Mouse (Mus musculus) forebrain, postnatal 0 days (tissue): ENCODE measurements around the gene Tagln2. TPM values are rescaled to one million over a fixed set of nuclear protein-coding genes. Genes with fewer than 3 reads are reported as not detected.
A peak's percentile ranks its signal among the peaks of the same experiment; 100 is the strongest.

Experiments used
- ATAC-seq: fragments of 200-750 bp; cut with Nextera tagmentation; 2 replicates; pipeline ENCODE4 v1.8.0; 2017; ENCODE audit warnings: mild to moderate bottlenecking, moderate library complexity
- DNase-seq: peaks from one replicate; pipeline ENCODE4 v3.0.0-alpha.2; 2015
- H3K27ac ChIP-seq: fragments of 300-500 bp; sonication (generic); 2 replicates; pipeline ENCODE4 v1.5.1; 2014; ENCODE audit warnings: low read depth, mild to moderate bottlenecking, antibody characterized with exemption, low read length, moderate library complexity, mixed read lengths
- H3K27me3 ChIP-seq: fragments of 300-500 bp; sonication (generic); 2 replicates; pipeline ENCODE4 v1.6.1; 2014; ENCODE audit warnings: mild to moderate bottlenecking, low read length, mixed read lengths; ENCODE audit not compliant: insufficient read depth
- H3K36me3 ChIP-seq: fragments of 300-500 bp; sonication (generic); 2 replicates; pipeline ENCODE4 v1.6.1; 2014; ENCODE audit warnings: mild to moderate bottlenecking, moderate library complexity; ENCODE audit not compliant: insufficient read depth
- H3K4me1 ChIP-seq: fragments of 300-500 bp; sonication (generic); 2 replicates; pipeline ENCODE4 v1.6.1; 2014; ENCODE audit warnings: antibody characterized with exemption; ENCODE audit not compliant: insufficient read depth
- H3K4me2 ChIP-seq: fragments of 300-500 bp; sonication (generic); 2 replicates; pipeline ENCODE4 v1.6.1; 2014; ENCODE audit warnings: low read depth, mild to moderate bottlenecking, moderate library complexity
- H3K4me3 ChIP-seq: fragments of 300-500 bp; sonication (generic); 2 replicates; pipeline ENCODE4 v1.5.1; 2014; ENCODE audit warnings: low read depth, low read length, mixed read lengths
- H3K9ac ChIP-seq: fragments of 300-500 bp; sonication (generic); 2 replicates; pipeline ENCODE4 v1.6.1; 2014; ENCODE audit warnings: mild to moderate bottlenecking
- H3K9me3 ChIP-seq: fragments of 300-500 bp; sonication (generic); 2 replicates; pipeline ENCODE4 v1.6.1; 2016; ENCODE audit warnings: low read length
- CTCF ChIP-seq: sonication (generic); IDR thresholded peaks from 2 replicates; pipeline ENCODE4 v1.5.1; 2016; ENCODE audit warnings: antibody characterized with exemption, control low read depth, low read depth
- WGBS: fragments of 180-500 bp; shearing (Covaris S2); extraction: QIAGEN DNeasy Blood & Tissue Kit; methylation state at CpG from one replicate; pipeline ENCODE4 v1.1.7; 2014; 5-methylcytosine and 5-hydroxymethylcytosine counted together
- polyA plus RNA-seq: library from polyadenylated mRNA; unstranded; fragments of >200 nt; fragmentation: Nextera tagmentation; extraction: Ambion mirVana; gene quantifications from 2 replicates; pipeline ENCODE4 v1.2.1, GENCODE M21; 2015
- total RNA-seq: library from RNA; depleted of rRNA; stranded (reverse); fragments of >200 nt; gene quantifications from 2 replicates; pipeline ENCODE4 v1.2.3, GENCODE M21; 2014

The Tagln2 gene
- total and polyA plus RNA-seq, 2 experiments from 2014 or later, result 33.8 to 48.5 TPM

- H3K4me3 ChIP-seq, result no peak overlapping the region
- TF ChIP-seq CTCF, result no peak
- no peak overlapping the region for H3K4me2 ChIP-seq
- no peaks in the 10 kb centered on the region for H3K9me3 ChIP-seq
- 73% methylated on average over 8 of the region's 8 CpGs for WGBS
- H3K36me3 ChIP-seq, result no peaks in the 10 kb centered on the region
- no peak overlapping the region for H3K27ac ChIP-seq
- H3K4me1 ChIP-seq, result no peaks in the 10 kb centered on the region
- H3K9ac ChIP-seq, result no peak overlapping the region
- no peaks in the 10 kb centered on the region for H3K27me3 ChIP-seq
- DNase-seq, result no peak
- ATAC-seq, result no peak
Measured at GRCm38 (mm10) chr1:172469810-172470448, 29.9 kb upstream of the Tagln2 start.

DNA sequence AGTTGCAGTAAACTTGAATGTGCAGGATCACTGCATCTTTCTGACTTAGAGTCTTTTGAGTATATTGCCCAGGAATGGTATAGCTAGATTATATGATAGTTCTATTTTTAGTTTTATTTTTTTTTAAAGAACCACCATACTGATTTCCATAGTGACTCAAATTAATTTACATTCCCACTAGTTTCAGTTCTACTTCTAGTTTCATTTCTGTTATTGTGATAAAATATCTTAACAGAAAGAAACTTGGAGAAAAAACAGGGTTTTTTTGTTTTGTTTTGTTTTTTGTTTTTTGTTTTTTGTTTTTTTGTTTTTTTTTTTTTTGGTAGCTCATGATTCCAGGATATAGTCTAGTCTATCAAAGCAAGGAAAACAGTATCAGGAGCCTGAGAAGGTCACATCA lies 26.9 kb upstream of the Tagln2 start:
- DNase-seq, result no peak
- ATAC-seq, result no peak
- Histone ChIP-seq H3K4me3 (no peak overlapping the region), H3K36me3 (no peaks in the 10 kb centered on the region), H3K4me1 (no peaks in the 10 kb centered on the region), H3K27ac (no peak overlapping the region), H3K27me3 (no peaks in the 10 kb centered on the region), H3K9ac (no peak overlapping the region), H3K4me2 (no peak overlapping the region), H3K9me3 (no peaks in the 10 kb centered on the region)
- no peak for TF ChIP-seq CTCF

DNA sequence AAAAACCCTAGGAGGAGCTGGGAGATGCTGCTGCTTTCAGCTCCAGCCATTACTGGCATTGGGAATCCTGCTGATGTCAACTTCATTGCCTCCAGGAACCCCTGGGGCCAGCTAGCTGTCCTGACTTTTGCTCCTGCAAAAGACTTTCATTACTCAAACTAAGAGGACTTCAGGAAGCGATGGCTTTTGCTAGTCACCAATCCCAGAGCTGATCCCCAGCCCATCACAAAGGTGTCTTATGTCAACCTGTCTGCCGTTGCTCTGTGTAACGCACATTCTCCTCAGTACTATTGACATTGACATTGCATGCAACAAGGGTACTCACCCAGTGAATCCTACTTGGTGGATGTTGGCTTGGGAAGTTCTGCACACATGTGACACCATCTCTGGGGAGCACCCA lies 25.7 kb upstream of the Tagln2 start:
- Histone ChIP-seq H3K27ac (no peak overlapping the region), H3K9me3 (no peaks in the 10 kb centered on the region), H3K27me3 (no peaks in the 10 kb centered on the region), H3K9ac (no peak overlapping the region), H3K4me2 (no peak overlapping the region), H3K36me3 (no peaks in the 10 kb centered on the region), H3K4me3 (no peak overlapping the region), H3K4me1 (no peaks in the 10 kb centered on the region)
- 82% methylated on average over 3 of the region's 3 CpGs for WGBS
- TF ChIP-seq CTCF, result no peak
- DNase-seq, result no peak
- ATAC-seq, result no peak

GRCm38 (mm10) chr1:172475054-172475741 lies 24.6 kb upstream of the Tagln2 start, which contains the start of gene Slamf9:
Slamf9 (plus strand) TSS chr1:172475358.
- H3K9me3 ChIP-seq, result no peaks in the 10 kb centered on the region
- no peak for DNase-seq
- H3K4me3 ChIP-seq, result no peak within 1 kb of the TSS
- TF ChIP-seq CTCF, result no peak
- 79% methylated on average over 7 of the region's 7 CpGs for WGBS
- H3K27ac ChIP-seq, result no peak within 1 kb of the TSS
- no peaks in the 10 kb centered on the region for H3K27me3 ChIP-seq
- peak; percentile 20; the same call in 1 of the 2 replicates for ATAC-seq
- H3K4me2 ChIP-seq, result no peak within 1 kb of the TSS
- H3K9ac ChIP-seq, result no peak within 1 kb of the TSS
- no peaks in the 10 kb centered on the region for H3K36me3 ChIP-seq
- H3K4me1 ChIP-seq, result no peaks in the 10 kb centered on the region

DNA sequence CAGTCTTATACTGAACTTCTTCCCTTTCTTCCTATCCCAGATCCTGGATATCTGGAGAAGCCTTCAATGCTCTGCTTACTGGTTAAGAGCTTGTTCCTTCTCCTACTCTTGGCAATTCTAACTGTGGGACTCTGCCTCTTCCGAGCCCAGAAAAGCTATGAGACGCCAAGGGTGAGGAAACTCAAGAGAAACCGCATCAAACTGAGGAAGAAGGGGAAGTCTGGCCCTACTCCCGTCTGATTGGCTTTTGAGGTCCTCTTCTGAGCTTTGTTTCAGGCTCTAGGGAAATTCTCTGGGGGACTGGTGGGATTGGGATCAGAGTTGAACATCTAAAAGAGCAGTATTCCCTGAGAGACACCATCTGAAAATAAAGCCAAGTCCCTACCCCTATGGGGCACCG lies 21.8 kb upstream of the Tagln2 start:
- Histone ChIP-seq H3K4me2 (no peak overlapping the region), H3K27ac (no peak overlapping the region), H3K4me3 (no peak overlapping the region), H3K27me3 (no peaks in the 10 kb centered on the region), H3K9me3 (no peaks in the 10 kb centered on the region), H3K9ac (no peak overlapping the region), H3K4me1 (peaks cover 9% of the 10 kb centered on the region), H3K36me3 (no peaks in the 10 kb centered on the region)
- WGBS, result 85% methylated on average over 5 of the region's 5 CpGs
- no peak for TF ChIP-seq CTCF
- no peak for ATAC-seq
- no peak for DNase-seq

- DNase-seq (no peak), ATAC-seq (no peak)
- Histone ChIP-seq H3K9me3 (no peaks in the 10 kb centered on the region), H3K27me3 (no peaks in the 10 kb centered on the region), H3K4me3 (no peak overlapping the region), H3K9ac (no peak overlapping the region), H3K27ac (no peak overlapping the region), H3K4me2 (no peak overlapping the region), H3K36me3 (no peaks in the 10 kb centered on the region), H3K4me1 (peaks cover 32% of the 10 kb centered on the region)
- TF ChIP-seq CTCF, result no peak
- 83% methylated on average over 4 of the region's 4 CpGs for WGBS
Measured at GRCm38 (mm10) chr1:172480376-172480775, 19.5 kb upstream of the Tagln2 start.

GRCm38 (mm10) chr1:172481111-172481510 lies 18.7 kb upstream of the Tagln2 start:
- 19% methylated on average over 13 of the region's 13 CpGs for WGBS

More at GRCm38 (mm10) chr1:172481111-172481510, 18.7 kb upstream of the Tagln2 start:
- TF ChIP-seq CTCF, result no peak
- peak overlapping the region; percentile 72 for H3K4me3 ChIP-seq
- peak overlapping the region; percentile 43; the same call in 1 of the 2 replicates for H3K9ac ChIP-seq
- H3K4me1 ChIP-seq, result peaks cover 39% of the 10 kb centered on the region
- DNase-seq, result no peak
- no peak overlapping the region for H3K27ac ChIP-seq
- ATAC-seq, result no peak
- H3K27me3 ChIP-seq, result no peaks in the 10 kb centered on the region
- no peaks in the 10 kb centered on the region for H3K36me3 ChIP-seq
- H3K9me3 ChIP-seq, result no peaks in the 10 kb centered on the region
- peak overlapping the region; percentile 61 for H3K4me2 ChIP-seq
